Mouse (Mus musculus): ENCODE data around the gene Cdkal1. TPM values are rescaled to one million over a fixed set of nuclear protein-coding genes. Genes with fewer than 3 reads are reported as not detected.

The Cdkal1 gene
- polyA plus RNA-seq, 1 experiment from 2014 or later: 25.9 TPM

GRCm38 (mm10) chr13:29805296-29805695 lies 50.2 kb downstream of the Cdkal1 start:
- Histone ChIP-seq H3K4me3 (no peak overlapping the region), H3K36me3 (no peaks in the 10 kb centered on the region), H3K27ac (no peak overlapping the region), H3K9me3 (no peaks in the 10 kb centered on the region), H3K4me1 (no peaks in the 10 kb centered on the region), H3K27me3 (ENCODE audit: insufficient read depth, poor library complexity, severe bottlenecking) (no peaks in the 10 kb centered on the region)
- WGBS: 100% methylated on average over 1 of the region's 1 CpGs
- no peak for DNase-seq (ENCODE audit: low spot score)

GRCm38 (mm10) chr13:29804034-29804433 lies 51.4 kb downstream of the Cdkal1 start:
- Histone ChIP-seq H3K4me3 (no peak overlapping the region), H3K27me3 (ENCODE audit: insufficient read depth, poor library complexity, severe bottlenecking) (no peaks in the 10 kb centered on the region), H3K4me1 (peaks cover 7% of the 10 kb centered on the region; the same call in 1 of the 2 replicates), H3K9me3 (no peaks in the 10 kb centered on the region), H3K36me3 (no peaks in the 10 kb centered on the region), H3K27ac (no peak overlapping the region)
- no peak for DNase-seq (ENCODE audit: low spot score)
- WGBS: 91% methylated on average over 6 of the region's 6 CpGs

GRCm38 (mm10) chr13:29802699-29803098 lies 52.8 kb downstream of the Cdkal1 start:
- Histone ChIP-seq H3K36me3 (no peaks in the 10 kb centered on the region), H3K4me1 (peaks cover 9% of the 10 kb centered on the region; the same call in 1 of the 2 replicates), H3K27me3 (ENCODE audit: insufficient read depth, poor library complexity, severe bottlenecking) (no peaks in the 10 kb centered on the region), H3K4me3 (no peak overlapping the region), H3K27ac (no peak overlapping the region), H3K9me3 (no peaks in the 10 kb centered on the region)
- no peak for DNase-seq (ENCODE audit: low spot score)

- Histone ChIP-seq H3K4me3 (no peak overlapping the region), H3K9me3 (no peaks in the 10 kb centered on the region)
- WGBS: 90% methylated on average over 6 of the region's 6 CpGs
Observed at GRCm38 (mm10) chr13:29800078-29800477, 55.4 kb downstream of the Cdkal1 start.

GRCm38 (mm10) chr13:29792112-29792511 lies 63.4 kb downstream of the Cdkal1 start:
- 48% methylated on average over 4 of the region's 4 CpGs for WGBS
- Histone ChIP-seq H3K27ac (no peak overlapping the region), H3K27me3 (ENCODE audit: insufficient read depth, poor library complexity, severe bottlenecking) (no peaks in the 10 kb centered on the region), H3K9me3 (no peaks in the 10 kb centered on the region), H3K4me3 (no peak overlapping the region), H3K4me1 (peaks cover 4% of the 10 kb centered on the region; the same call in 1 of the 2 replicates), H3K36me3 (0 out of 2 replicates have a peak, but pooled peaks cover 2% of the 10 kb centered on the region)
- no peak for DNase-seq (ENCODE audit: low spot score)

More at GRCm38 (mm10) chr13:29800078-29800477, 55.4 kb downstream of the Cdkal1 start:
- DNase-seq (ENCODE audit: low spot score): no peak
- H3K4me1 ChIP-seq: peaks cover 19% of the 10 kb centered on the region; the same call in 1 of the 2 replicates
- H3K27ac ChIP-seq: no peak overlapping the region
- H3K36me3 ChIP-seq: no peaks in the 10 kb centered on the region
- no peaks in the 10 kb centered on the region for H3K27me3 ChIP-seq (ENCODE audit: insufficient read depth, poor library complexity, severe bottlenecking)

- Histone ChIP-seq H3K9me3 (no peaks in the 10 kb centered on the region), H3K36me3 (0 out of 2 replicates have a peak, but pooled peaks cover 2% of the 10 kb centered on the region), H3K27me3 (ENCODE audit: insufficient read depth, poor library complexity, severe bottlenecking) (no peaks in the 10 kb centered on the region), H3K4me3 (no peak overlapping the region), H3K27ac (0 out of 2 replicates have a peak overlapping the region, but pooled peaks have one; percentile 36), H3K4me1 (peaks cover 4% of the 10 kb centered on the region; the same call in 1 of the 2 replicates)
- WGBS: 76% methylated on average over 6 of the region's 6 CpGs
- DNase-seq (ENCODE audit: low spot score): no peak
Observed at GRCm38 (mm10) chr13:29791439-29791838, 64.0 kb downstream of the Cdkal1 start.

GRCm38 (mm10) chr13:29786984-29787383 lies 68.5 kb downstream of the Cdkal1 start:
- no peaks in the 10 kb centered on the region for H3K4me1 ChIP-seq
- no peaks in the 10 kb centered on the region for H3K27me3 ChIP-seq (ENCODE audit: insufficient read depth, poor library complexity, severe bottlenecking)
- no peaks in the 10 kb centered on the region for H3K9me3 ChIP-seq
- 70% methylated on average over 3 of the region's 3 CpGs for WGBS
- no peak for DNase-seq (ENCODE audit: low spot score)
- H3K4me3 ChIP-seq: no peak overlapping the region
- 0 out of 2 replicates have a peak, but pooled peaks cover 2% of the 10 kb centered on the region for H3K36me3 ChIP-seq
- H3K27ac ChIP-seq: no peak overlapping the region

- peaks cover 12% of the 10 kb centered on the region for H3K4me1 ChIP-seq
- DNase-seq (ENCODE audit: low spot score): no peak
- H3K27me3 ChIP-seq (ENCODE audit: insufficient read depth, poor library complexity, severe bottlenecking): no peaks in the 10 kb centered on the region
- no peak overlapping the region for H3K4me3 ChIP-seq
- H3K9me3 ChIP-seq: no peaks in the 10 kb centered on the region
- 85% methylated on average over 4 of the region's 4 CpGs for WGBS
- H3K36me3 ChIP-seq: 0 out of 2 replicates have a peak, but pooled peaks cover 2% of the 10 kb centered on the region
- no peak overlapping the region for H3K27ac ChIP-seq
Observed at GRCm38 (mm10) chr13:29784894-29785293, 70.6 kb downstream of the Cdkal1 start.

- 94% methylated on average over 4 of the region's 4 CpGs for WGBS
- Histone ChIP-seq H3K9me3 (no peaks in the 10 kb centered on the region), H3K27ac (no peak overlapping the region), H3K4me3 (no peak overlapping the region), H3K36me3 (no peaks in the 10 kb centered on the region), H3K27me3 (ENCODE audit: insufficient read depth, poor library complexity, severe bottlenecking) (no peaks in the 10 kb centered on the region), H3K4me1 (peaks cover 15% of the 10 kb centered on the region)
- DNase-seq (ENCODE audit: low spot score): no peak
Observed at GRCm38 (mm10) chr13:29781332-29781731, 74.1 kb downstream of the Cdkal1 start.

GRCm38 (mm10) chr13:29780713-29781112 lies 74.8 kb downstream of the Cdkal1 start:
- no peak overlapping the region for H3K4me3 ChIP-seq
- H3K36me3 ChIP-seq: no peaks in the 10 kb centered on the region
- 43% methylated on average over 6 of the region's 6 CpGs for whole genome bisulfite sequencing
- peak overlapping the region; percentile 47 for H3K27ac ChIP-seq
- no peaks in the 10 kb centered on the region for H3K27me3 ChIP-seq (ENCODE audit: insufficient read depth, poor library complexity, severe bottlenecking)
- DNase-seq (ENCODE audit: low spot score): no peak
- peaks cover 15% of the 10 kb centered on the region for H3K4me1 ChIP-seq
- H3K9me3 ChIP-seq: no peaks in the 10 kb centered on the region

GRCm38 (mm10) chr13:29779519-29779918 lies 76.0 kb downstream of the Cdkal1 start:
- Histone ChIP-seq H3K4me3 (no peak overlapping the region), H3K4me1 (peaks cover 15% of the 10 kb centered on the region)
- WGBS: 87% methylated on average over 5 of the region's 5 CpGs

GRCm38 (mm10) chr13:29779116-29779515 lies 76.4 kb downstream of the Cdkal1 start:
- Histone ChIP-seq H3K9me3 (no peaks in the 10 kb centered on the region), H3K27ac (no peak overlapping the region), H3K4me1 (peaks cover 18% of the 10 kb centered on the region), H3K27me3 (ENCODE audit: insufficient read depth, poor library complexity, severe bottlenecking) (no peaks in the 10 kb centered on the region), H3K36me3 (no peaks in the 10 kb centered on the region), H3K4me3 (no peak overlapping the region)
- DNase-seq (ENCODE audit: low spot score): no peak
- 88% methylated on average over 5 of the region's 5 CpGs for WGBS

More at GRCm38 (mm10) chr13:29779519-29779918, 76.0 kb downstream of the Cdkal1 start:
- H3K27ac ChIP-seq: no peak overlapping the region
- no peaks in the 10 kb centered on the region for H3K27me3 ChIP-seq (ENCODE audit: insufficient read depth, poor library complexity, severe bottlenecking)
- H3K9me3 ChIP-seq: no peaks in the 10 kb centered on the region
- no peak for DNase-seq (ENCODE audit: low spot score)
- no peaks in the 10 kb centered on the region for H3K36me3 ChIP-seq

- H3K4me1 ChIP-seq: peaks cover 26% of the 10 kb centered on the region
- DNase-seq (ENCODE audit: low spot score): no peak
- H3K9me3 ChIP-seq: no peaks in the 10 kb centered on the region
- no peaks in the 10 kb centered on the region for H3K36me3 ChIP-seq
- no peak overlapping the region for H3K27ac ChIP-seq
- no peaks in the 10 kb centered on the region for H3K27me3 ChIP-seq (ENCODE audit: insufficient read depth, poor library complexity, severe bottlenecking)
- H3K4me3 ChIP-seq: no peak overlapping the region
- 81% methylated on average over 6 of the region's 6 CpGs for WGBS
Observed at GRCm38 (mm10) chr13:29778124-29778523, 77.3 kb downstream of the Cdkal1 start.

GRCm38 (mm10) chr13:29777225-29777624 lies 78.2 kb downstream of the Cdkal1 start:
- H3K27ac ChIP-seq: no peak overlapping the region
- H3K27me3 ChIP-seq (ENCODE audit: insufficient read depth, poor library complexity, severe bottlenecking): no peaks in the 10 kb centered on the region
- H3K36me3 ChIP-seq: no peaks in the 10 kb centered on the region
- H3K4me3 ChIP-seq: no peak overlapping the region
- no peaks in the 10 kb centered on the region for H3K9me3 ChIP-seq
- no peak for DNase-seq (ENCODE audit: low spot score)
- peaks cover 28% of the 10 kb centered on the region for H3K4me1 ChIP-seq
- whole genome bisulfite sequencing: 75% methylated on average over 4 of the region's 4 CpGs
